Mouse (Mus musculus): ENCODE measurements around the gene Hsf2bp.

DNA sequence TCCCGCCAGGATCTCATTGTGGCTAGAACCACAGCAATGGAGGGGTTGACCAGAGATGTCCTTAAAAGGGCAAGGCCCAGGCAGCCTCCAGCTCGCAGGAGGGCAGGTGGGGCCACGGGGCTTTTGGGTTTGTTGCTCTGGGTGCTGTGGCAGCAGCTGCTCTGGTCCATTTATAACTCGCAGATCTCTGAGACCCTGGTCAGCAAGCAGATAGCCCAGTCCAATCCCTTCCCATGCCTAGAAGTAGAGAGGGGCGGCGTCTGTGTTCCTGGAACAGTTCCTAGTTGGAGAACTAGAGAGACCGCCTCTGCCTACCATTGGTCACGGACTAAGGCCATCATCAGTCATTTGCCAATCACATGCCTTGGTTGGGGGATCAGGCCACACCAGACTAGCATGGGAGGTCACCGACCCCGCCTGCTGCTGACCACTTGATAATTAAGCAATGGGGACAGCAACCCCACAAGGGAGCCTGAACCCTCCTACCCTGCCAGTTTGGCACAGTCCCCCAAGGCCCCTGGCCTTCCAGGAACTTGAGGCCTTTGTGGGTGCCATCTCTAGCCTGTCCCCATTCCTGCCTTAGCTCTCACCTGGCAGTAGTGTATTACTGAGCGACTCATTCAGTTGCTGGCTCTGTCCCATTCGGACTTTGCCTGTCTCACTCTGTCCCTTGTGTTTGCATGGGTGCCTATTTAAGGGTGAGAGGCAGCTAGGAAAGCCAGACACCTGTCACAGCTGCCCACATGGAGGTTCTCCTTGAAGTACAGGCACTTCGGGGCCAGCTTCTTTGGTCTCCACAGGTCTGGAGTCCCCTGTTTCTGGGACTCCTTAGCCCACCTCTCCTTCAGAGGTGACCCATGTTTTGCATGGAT lies 106.1 kb downstream of the Hsf2bp start:
- TF ChIP-seq CTCF (IDR thresholded peaks at IDR 0.05) = no peak
- no peak for TF ChIP-seq POLR2A (IDR thresholded peaks at IDR 0.05; ENCODE audit: insufficient read depth, low read depth, low read length)
- no peak for TF ChIP-seq EP300 (IDR thresholded peaks at IDR 0.05; ENCODE audit: insufficient read depth, low read depth, low read length)
